18 mouse cellular contexts compared by ENCODE assay signal in the genomic region with DNA sequence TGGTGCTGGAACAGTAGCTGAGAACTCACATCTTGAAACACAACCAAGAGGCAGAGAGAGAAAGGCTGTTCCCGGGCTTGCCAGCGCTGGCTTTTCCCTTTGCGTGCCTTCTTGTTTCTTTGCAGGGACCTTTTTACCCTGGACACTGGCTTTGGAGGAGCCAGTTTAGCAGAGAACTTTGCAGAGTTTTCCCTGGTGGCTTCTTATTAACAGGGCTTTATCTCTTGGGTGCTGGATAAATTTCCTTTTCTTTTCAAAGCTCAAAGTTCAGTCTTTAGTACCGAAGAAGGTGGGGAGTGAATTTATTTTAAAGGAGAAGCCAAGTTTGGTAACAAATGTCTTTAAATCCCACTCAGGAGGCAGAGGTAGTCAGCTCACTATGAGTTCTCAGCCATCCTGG.
"Had no signal": no experiment of that assay in that cellular context is flagged by ENCODE, and none has a peak within 500 bp of the region (broad histone marks: within the 10 kb centered on the region; RNA-seq: fewer than 3 reads in every experiment).

No protein-coding gene starts in this region.

- H3K4me3 ChIP-seq: lung, embryonic 15.5 days; megakaryocyte, embryonic 14.5 days; midbrain, embryonic 13.5 days; midbrain, embryonic 15.5 days; neural tube, embryonic 12.5 days; stomach, embryonic 15.5 days had no signal

- DNase-seq: liver, postnatal 0 days; lung, adult 2 months; lung, postnatal 14 days; lung, postnatal 36 days; right cerebral cortex, postnatal 14 days; thymus, adult 2 months; thymus, postnatal 14 days; thymus, postnatal 36 days had no signal

- H3K36me3 ChIP-seq: stomach, embryonic 15.5 days had no signal

- H3K27me3 ChIP-seq: lung, embryonic 15.5 days; megakaryocyte, embryonic 14.5 days; midbrain, embryonic 13.5 days; midbrain, embryonic 15.5 days; neural tube, embryonic 12.5 days; stomach, embryonic 15.5 days had no signal

- H3K9me3 ChIP-seq: lung, embryonic 15.5 days; midbrain, embryonic 13.5 days; midbrain, embryonic 15.5 days; neural tube, embryonic 12.5 days; stomach, embryonic 15.5 days had no signal

- H3K9ac ChIP-seq: liver, postnatal 0 days; lung, embryonic 15.5 days; midbrain, embryonic 13.5 days; midbrain, embryonic 15.5 days; neural tube, embryonic 12.5 days; stomach, embryonic 15.5 days had no signal

- ATAC-seq: liver, postnatal 0 days; lung, postnatal 0 days; midbrain, embryonic 13.5 days; midbrain, embryonic 15.5 days had no signal

- H3K4me1 ChIP-seq: lung, embryonic 15.5 days; megakaryocyte, embryonic 14.5 days; midbrain, embryonic 13.5 days; midbrain, embryonic 15.5 days; neural tube, embryonic 12.5 days; stomach, embryonic 15.5 days had no signal

- H3K27ac ChIP-seq: lung, embryonic 15.5 days; macrophage; midbrain, embryonic 13.5 days; midbrain, embryonic 15.5 days; neural tube, embryonic 12.5 days; stomach, embryonic 15.5 days; stomach, postnatal 0 days had no signal

- H3K4me2 ChIP-seq: lung, embryonic 15.5 days; midbrain, embryonic 11.5 days; midbrain, embryonic 13.5 days; midbrain, embryonic 15.5 days; neural tube, embryonic 12.5 days; stomach, embryonic 15.5 days had no signal
